Mouse (Mus musculus) intestine, postnatal 0 days (tissue): ENCODE measurements at regions not wholly inside any gene's neighbourhood (a gene's known extent, or its start where the extent isn't known, plus 50 kb on each side); places are given as distances from the start of the nearest gene placed in this dataset.

Experiments
- ATAC-seq: fragments of 200-750 bp; cut with Nextera tagmentation; 2 replicates; pipeline ENCODE4 v1.8.0; 2017; ENCODE audit warnings: mild to moderate bottlenecking, moderate TSS enrichment, moderate library complexity
- H3K27ac ChIP-seq: fragments of 300-500 bp; sonication (generic); 2 replicates; pipeline ENCODE4 v1.5.1; 2014; ENCODE audit warnings: mild to moderate bottlenecking, low read depth, low read length, moderate library complexity
- H3K27me3 ChIP-seq: fragments of 300-500 bp; sonication (generic); replicated peaks from 2 replicates; pipeline ENCODE4 v1.6.1; 2014; ENCODE audit warnings: low read length, mixed read lengths; ENCODE audit not compliant: control insufficient read depth, insufficient read depth
- H3K36me3 ChIP-seq: fragments of 300-500 bp; sonication (generic); 2 replicates; pipeline ENCODE4 v1.6.1; 2014; ENCODE audit warnings: mild to moderate bottlenecking, moderate library complexity; ENCODE audit not compliant: control insufficient read depth, insufficient read depth
- H3K4me1 ChIP-seq: fragments of 300-500 bp; sonication (generic); replicated peaks from 2 replicates; pipeline ENCODE4 v1.6.1; 2014; ENCODE audit warnings: antibody characterized with exemption, low read length, mixed read lengths; ENCODE audit not compliant: control insufficient read depth, insufficient read depth
- H3K4me2 ChIP-seq: fragments of 300-500 bp; sonication (generic); replicated peaks from 2 replicates; pipeline ENCODE4 v1.6.1; 2014; ENCODE audit warnings: low read depth, mild to moderate bottlenecking, moderate library complexity
- H3K4me3 ChIP-seq: fragments of 300-500 bp; sonication (generic); 2 replicates; pipeline ENCODE4 v1.5.1; 2014; ENCODE audit warnings: low read depth, low read length
- H3K9ac ChIP-seq: fragments of 300-500 bp; sonication (generic); 2 replicates; pipeline ENCODE4 v1.6.1; 2014; ENCODE audit warnings: mild to moderate bottlenecking, low read depth, low read length
- H3K9me3 ChIP-seq: fragments of 300-500 bp; sonication (generic); 2 replicates; pipeline ENCODE4 v1.6.1; 2016; ENCODE audit warnings: mixed run types; ENCODE audit not compliant: control insufficient read depth
- CTCF ChIP-seq: sonication (generic); IDR thresholded peaks from 2 replicates; pipeline ENCODE4 v1.5.1; 2016; ENCODE audit warnings: low read depth, mild to moderate bottlenecking, control low read depth, antibody characterized with exemption, moderate library complexity
- WGBS: fragments of 180-500 bp; shearing (Covaris S2); extraction: QIAGEN DNeasy Blood & Tissue Kit; methylation state at CpG from one replicate; pipeline ENCODE4 v1.1.7; 2014; 5-methylcytosine and 5-hydroxymethylcytosine counted together

DNA sequence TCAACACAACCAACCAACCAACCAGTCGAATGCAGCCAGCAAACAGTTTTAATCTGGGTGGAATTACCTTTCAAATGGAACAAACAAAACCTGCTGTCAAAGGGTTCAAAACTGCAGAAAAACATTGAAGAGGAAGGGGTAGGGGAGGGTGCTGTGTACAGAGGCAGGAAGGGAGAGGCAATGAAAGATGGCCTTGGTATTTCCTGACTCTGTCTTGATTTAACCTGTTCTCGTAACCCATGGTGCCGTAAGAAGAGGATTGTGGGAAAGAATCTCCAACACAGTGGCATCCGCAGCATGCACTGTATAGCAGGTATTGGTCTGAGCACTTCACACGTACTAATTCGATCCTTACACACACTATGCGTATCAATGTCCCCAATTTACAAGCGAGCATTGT is 88.8 kb upstream of the Rbms1 start:
- Histone ChIP-seq H3K9me3 (no peaks in the 10 kb centered on the region), H3K4me1 (no peaks in the 10 kb centered on the region), H3K4me3 (no peak overlapping the region), H3K4me2 (no peak overlapping the region), H3K27me3 (no peaks in the 10 kb centered on the region), H3K36me3 (no peaks in the 10 kb centered on the region), H3K27ac (no peak overlapping the region), H3K9ac (no peak overlapping the region)
- ATAC-seq, result no peak
- no peak for TF ChIP-seq CTCF
- 75% methylated on average over 8 of the region's 8 CpGs for WGBS

DNA sequence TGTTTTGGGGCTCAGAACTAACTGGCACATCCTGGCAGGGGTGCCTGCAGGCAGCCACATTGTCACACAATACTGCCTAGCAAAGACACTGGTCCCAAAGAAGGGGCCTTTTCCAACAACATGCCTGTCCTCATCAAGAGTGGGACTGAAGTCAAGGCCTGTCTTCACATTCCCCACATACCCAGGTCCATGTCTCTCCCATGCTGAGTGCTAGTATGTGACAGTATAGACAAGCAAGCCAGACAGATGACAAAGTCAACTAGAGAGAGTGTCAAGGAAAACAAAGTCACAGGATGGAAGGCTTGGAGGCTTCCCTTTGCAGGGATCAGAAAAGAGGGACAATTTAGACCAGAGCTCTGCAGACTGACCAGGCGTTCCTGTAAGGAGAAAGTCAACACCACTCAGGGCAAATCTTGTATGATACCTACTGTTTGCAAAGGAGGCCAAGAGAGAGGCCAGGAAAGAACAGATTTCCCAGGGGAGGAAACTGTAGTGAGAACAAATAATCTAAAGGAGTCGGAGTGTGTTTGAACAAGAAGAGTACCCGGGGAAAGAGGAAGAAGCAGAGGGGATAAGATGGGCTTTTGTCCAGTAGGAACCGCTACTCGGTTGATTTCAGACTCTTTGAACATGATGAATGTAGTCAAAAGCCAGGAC is 83.2 kb upstream of the Rbms1 start:
- Histone ChIP-seq H3K9me3 (no peaks in the 10 kb centered on the region), H3K4me1 (no peaks in the 10 kb centered on the region), H3K9ac (no peak overlapping the region), H3K4me3 (no peak overlapping the region), H3K4me2 (no peak overlapping the region), H3K27me3 (no peaks in the 10 kb centered on the region), H3K36me3 (no peaks in the 10 kb centered on the region), H3K27ac (no peak overlapping the region)
- ATAC-seq, result no peak
- WGBS, result 66% methylated on average over 5 of the region's 5 CpGs
- TF ChIP-seq CTCF, result no peak

DNA sequence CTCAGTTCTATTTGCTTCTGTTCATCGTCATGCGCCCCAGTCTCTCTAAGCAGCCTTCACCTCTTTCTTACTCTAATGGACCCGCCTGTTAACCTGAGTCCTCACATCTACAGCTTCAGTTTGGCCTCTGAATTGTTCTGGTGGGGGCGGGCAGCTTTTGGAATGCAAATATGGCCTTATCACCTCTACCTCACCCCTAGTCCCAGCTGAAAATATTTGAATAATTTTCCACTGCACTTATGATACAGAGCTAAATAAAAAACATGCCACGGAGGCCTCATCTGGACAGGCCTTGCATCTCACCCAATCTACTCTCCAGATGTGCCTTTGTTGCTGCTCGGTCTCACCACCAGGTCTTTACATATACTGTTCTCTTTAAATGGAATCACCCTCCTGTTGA is 82.5 kb upstream of the Rbms1 start:
- no peak overlapping the region for H3K4me2 ChIP-seq
- H3K36me3 ChIP-seq, result no peaks in the 10 kb centered on the region
- H3K9me3 ChIP-seq, result no peaks in the 10 kb centered on the region
- no peak overlapping the region for H3K9ac ChIP-seq
- no peak for TF ChIP-seq CTCF
- no peak overlapping the region for H3K4me3 ChIP-seq
- WGBS, result 79% methylated on average over 6 of the region's 6 CpGs
- no peak for ATAC-seq
- no peak overlapping the region for H3K27ac ChIP-seq
- H3K27me3 ChIP-seq, result no peaks in the 10 kb centered on the region
- no peaks in the 10 kb centered on the region for H3K4me1 ChIP-seq

DNA sequence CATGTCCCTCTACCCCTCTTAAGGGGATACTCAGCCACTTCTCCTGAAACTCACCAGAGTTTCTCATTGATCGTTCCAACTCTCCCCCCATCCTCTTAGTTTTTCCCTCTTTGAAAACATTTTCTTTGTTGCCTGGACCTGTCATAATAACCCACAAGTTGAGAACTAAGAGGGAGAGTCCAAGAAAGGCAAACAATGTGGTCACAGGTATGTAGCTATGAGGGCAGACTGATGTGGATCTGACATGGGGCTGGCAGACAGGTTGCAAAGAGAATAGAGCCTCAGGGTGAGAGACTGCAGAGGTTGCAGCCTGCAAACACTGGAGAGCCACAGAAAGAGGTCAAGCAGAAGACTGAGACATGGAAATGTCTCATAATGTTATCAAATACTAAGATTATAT is 69.9 kb upstream of the Rbms1 start:
- Histone ChIP-seq H3K4me3 (no peak overlapping the region), H3K9ac (no peak overlapping the region), H3K4me2 (no peak overlapping the region), H3K4me1 (no peaks in the 10 kb centered on the region), H3K36me3 (no peaks in the 10 kb centered on the region), H3K27me3 (no peaks in the 10 kb centered on the region), H3K27ac (no peak overlapping the region), H3K9me3 (no peaks in the 10 kb centered on the region)
- ATAC-seq, result no peak
- no peak for TF ChIP-seq CTCF
- 85% methylated on average over 1 of the region's 1 CpGs for WGBS

DNA sequence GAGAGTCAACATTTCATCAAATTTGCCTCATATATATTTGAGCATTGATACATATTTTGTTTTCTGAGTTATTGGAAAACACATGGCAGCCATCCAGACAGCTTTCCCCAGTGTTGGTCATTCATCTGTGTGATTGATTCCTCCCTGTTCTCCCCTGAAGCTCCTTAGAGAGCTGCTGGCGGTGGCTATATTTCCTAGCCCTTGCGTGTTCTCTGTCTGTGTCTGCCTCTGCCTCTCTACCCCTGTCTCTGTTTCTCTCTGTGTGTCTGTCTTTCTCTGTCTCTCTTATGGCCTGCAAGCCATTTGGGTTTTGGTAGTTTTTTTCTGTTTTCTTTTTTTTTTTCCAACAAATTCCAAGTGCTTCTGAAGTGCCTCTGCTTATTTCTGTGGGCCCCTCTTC is 66.7 kb upstream of the Rbms1 start:
- H3K27me3 ChIP-seq, result no peaks in the 10 kb centered on the region
- ATAC-seq, result no peak
- WGBS, result 81% methylated on average over 2 of the region's 2 CpGs
- no peaks in the 10 kb centered on the region for H3K4me1 ChIP-seq
- H3K9me3 ChIP-seq, result no peaks in the 10 kb centered on the region
- no peak overlapping the region for H3K27ac ChIP-seq
- no peak overlapping the region for H3K4me2 ChIP-seq
- no peak overlapping the region for H3K9ac ChIP-seq
- no peak for TF ChIP-seq CTCF
- no peaks in the 10 kb centered on the region for H3K36me3 ChIP-seq
- H3K4me3 ChIP-seq, result no peak overlapping the region

DNA sequence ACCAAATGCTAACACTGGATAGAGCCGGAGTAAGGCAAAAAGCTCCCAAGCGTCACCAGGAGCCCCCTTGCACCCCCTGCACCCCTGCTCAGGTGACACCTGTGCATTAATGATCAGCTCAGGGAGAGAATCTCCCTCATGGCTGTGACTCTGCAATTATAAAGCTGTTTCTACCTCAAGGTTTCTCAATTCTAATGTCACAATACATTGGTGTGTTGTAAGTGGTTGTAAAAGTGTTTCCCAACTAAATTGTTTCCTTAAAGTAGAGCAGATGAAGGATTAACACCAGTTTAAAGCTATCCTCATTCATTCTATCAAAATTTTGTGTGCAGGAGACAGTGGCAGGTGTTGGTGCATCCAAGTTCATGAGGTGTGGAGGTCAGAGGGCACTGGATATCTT is 65.6 kb upstream of the Rbms1 start:
- H3K27me3 ChIP-seq, result no peaks in the 10 kb centered on the region
- ATAC-seq, result no peak
- H3K4me3 ChIP-seq, result no peak overlapping the region
- H3K4me2 ChIP-seq, result no peak overlapping the region
- no peaks in the 10 kb centered on the region for H3K4me1 ChIP-seq
- no peaks in the 10 kb centered on the region for H3K36me3 ChIP-seq
- H3K9ac ChIP-seq, result no peak overlapping the region
- H3K27ac ChIP-seq, result no peak overlapping the region
- H3K9me3 ChIP-seq, result no peaks in the 10 kb centered on the region
- no peak for TF ChIP-seq CTCF
- 77% methylated on average over 2 of the region's 2 CpGs for WGBS

DNA sequence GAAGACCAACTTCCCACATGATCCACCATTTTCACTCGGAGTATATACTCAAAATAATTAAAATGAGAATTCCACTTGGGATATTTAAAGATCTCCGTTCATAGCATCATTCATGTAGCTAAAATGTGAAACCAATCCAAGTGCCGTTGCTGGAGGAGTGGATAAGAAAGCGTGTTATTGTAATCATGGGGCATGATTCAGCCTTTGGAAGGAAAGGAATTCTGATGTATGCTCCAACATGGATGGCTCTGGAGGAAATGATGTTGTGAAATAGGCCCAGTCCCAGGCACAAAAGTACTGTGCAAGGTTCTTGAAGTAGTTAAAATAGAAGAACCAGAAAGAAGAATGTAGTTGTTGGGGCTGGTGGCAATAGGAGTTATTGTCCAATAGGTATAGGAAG is 64.7 kb upstream of the Rbms1 start:
- no peaks in the 10 kb centered on the region for H3K27me3 ChIP-seq
- no peaks in the 10 kb centered on the region for H3K4me1 ChIP-seq
- no peak overlapping the region for H3K9ac ChIP-seq
- H3K36me3 ChIP-seq, result no peaks in the 10 kb centered on the region
- no peak for ATAC-seq
- no peaks in the 10 kb centered on the region for H3K9me3 ChIP-seq
- no peak for TF ChIP-seq CTCF
- no peak overlapping the region for H3K4me2 ChIP-seq
- no peak overlapping the region for H3K4me3 ChIP-seq
- H3K27ac ChIP-seq, result no peak overlapping the region
- 80% methylated on average over 4 of the region's 4 CpGs for WGBS
